ENCODE assay signal across 19 mouse cellular contexts in the genomic region with DNA sequence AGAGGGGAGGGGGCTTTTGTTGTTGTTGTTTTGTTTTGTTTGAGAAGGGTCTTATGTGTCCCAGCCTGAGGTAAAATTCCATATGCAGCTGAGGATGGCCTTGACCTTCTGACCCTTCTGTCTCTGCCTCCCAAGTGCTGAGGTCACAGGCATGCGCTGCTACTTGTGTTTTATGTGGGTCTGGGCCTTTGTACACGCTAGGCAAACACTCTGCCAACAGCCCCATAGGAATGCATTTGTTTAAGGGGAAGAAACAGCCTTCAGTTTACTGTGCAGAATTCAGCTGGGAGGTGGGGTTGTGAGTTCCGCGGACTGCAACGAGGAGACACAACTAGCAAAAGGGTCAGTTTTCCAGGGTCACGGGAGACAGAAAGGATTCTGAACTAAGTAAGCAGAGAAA. TPM values are rescaled to one million over a fixed set of nuclear protein-coding genes. Genes with fewer than 3 reads are reported as not detected.
DNase-seq lines count a peak whose midpoint lies in the region; ATAC-seq and TF ChIP-seq lines count a peak whose summit lies in the region.
"Had no signal": no experiment of that assay in that cellular context is flagged by ENCODE, and none has a peak within 500 bp of the region (broad histone marks: within the 10 kb centered on the region; RNA-seq: fewer than 3 reads in every experiment).

No protein-coding gene starts in this region.

- TF ChIP-seq CTCF in lung, postnatal 0 days (IDR thresholded peaks at IDR 0.05): no peak

- no peak for TF ChIP-seq EP300 in lung, postnatal 0 days (IDR thresholded peaks at IDR 0.05)

- H3K9me3 ChIP-seq in hindbrain, embryonic 12.5 days (replicated peaks): no peaks in the 10 kb centered on the region
- no peaks in the 10 kb centered on the region for H3K9me3 ChIP-seq in hindbrain, embryonic 11.5 days (ENCODE audit: control insufficient read depth, low read length)
- H3K9me3 ChIP-seq in lung, postnatal 0 days (ENCODE audit: low read length): no peaks in the 10 kb centered on the region
- H3K9me3 ChIP-seq in limb, embryonic 15.5 days: no peaks in the 10 kb centered on the region
- H3K9me3 ChIP-seq: heart, embryonic 10.5 days; intestine, embryonic 15.5 days had no signal

- no peaks in the 10 kb centered on the region for H3K27me3 ChIP-seq in hindbrain, embryonic 12.5 days
- H3K27me3 ChIP-seq in hindbrain, embryonic 11.5 days (ENCODE audit: control insufficient read depth, insufficient read depth, low read length): no peaks in the 10 kb centered on the region
- H3K27me3 ChIP-seq in lung, postnatal 0 days (replicated peaks; ENCODE audit: insufficient read depth, low read length): no peaks in the 10 kb centered on the region
- no peaks in the 10 kb centered on the region for H3K27me3 ChIP-seq in limb, embryonic 15.5 days
- H3K27me3 ChIP-seq: intestine, embryonic 15.5 days had no signal

- H3K9ac ChIP-seq in hindbrain, embryonic 12.5 days: no peak overlapping the region
- H3K9ac ChIP-seq in hindbrain, embryonic 11.5 days (ENCODE audit: low read depth, low read length): no peak overlapping the region
- H3K9ac ChIP-seq in lung, postnatal 0 days (replicated peaks; ENCODE audit: low read depth): no peak overlapping the region
- no peak overlapping the region for H3K9ac ChIP-seq in limb, embryonic 15.5 days
- H3K9ac ChIP-seq: intestine, embryonic 15.5 days; liver, postnatal 0 days had no signal

- H3K27ac ChIP-seq in hindbrain, embryonic 12.5 days: 0 out of 2 replicates have a peak overlapping the region, but pooled peaks have one; percentile 9
- H3K27ac ChIP-seq in hindbrain, embryonic 11.5 days (ENCODE audit: low read depth, low read length): no peak overlapping the region
- H3K27ac ChIP-seq in lung, postnatal 0 days (ENCODE audit: low read length): peak overlapping the region; percentile 38; the same call in 1 of the 2 replicates
- H3K27ac ChIP-seq in limb, embryonic 15.5 days: peak overlapping the region; percentile 35
- H3K27ac ChIP-seq: heart, embryonic 10.5 days; intestine, embryonic 15.5 days had no signal

- no peak for DNase-seq in hindbrain, embryonic 11.5 days (ENCODE audit: low spot score)
- DNase-seq in lung, postnatal 0 days (ENCODE audit: low spot score): peak; percentile 16
- no peak for DNase-seq in lung, postnatal 25 days (ENCODE audit: low spot score)
- DNase-seq in embryo, embryonic 10.5 days (ENCODE audit: low spot score): peak; percentile 35
- no peak for DNase-seq in thymus, postnatal 10 days (ENCODE audit: low spot score in 2 of 2)
- DNase-seq in urinary bladder, postnatal 36 days (ENCODE audit: low spot score in 2 of 2): no peak
- DNase-seq: adrenal gland, postnatal 10 days; cerebellum, adult 2 months; gastrocnemius, postnatal 14 days; liver, postnatal 0 days; right cerebral cortex, postnatal 25 days; thymus, adult 2 months had no signal

- ATAC-seq in hindbrain, embryonic 12.5 days (ENCODE audit: low FRiP score): no peak
- ATAC-seq in hindbrain, embryonic 11.5 days (ENCODE audit: low FRiP score): no peak
- peak; percentile 62 for ATAC-seq in lung, postnatal 0 days
- ATAC-seq in limb, embryonic 15.5 days (ENCODE audit: insufficient number of reproducible peaks, low FRiP score, low TSS enrichment, low read depth): no peak
- ATAC-seq: intestine, embryonic 15.5 days; liver, postnatal 0 days had no signal

- WGBS in hindbrain, embryonic 12.5 days: 30% methylated on average over 6 of the region's 6 CpGs
- 35% methylated on average over 6 of the region's 6 CpGs for WGBS in hindbrain, embryonic 11.5 days
- 41% methylated on average over 6 of the region's 6 CpGs for WGBS in lung, postnatal 0 days
- 49% methylated on average over 6 of the region's 6 CpGs for WGBS in limb, embryonic 15.5 days

- H3K36me3 ChIP-seq in hindbrain, embryonic 12.5 days: no peaks in the 10 kb centered on the region
- H3K36me3 ChIP-seq in hindbrain, embryonic 11.5 days (ENCODE audit: control insufficient read depth, insufficient read depth, low read length): no peaks in the 10 kb centered on the region
- no peaks in the 10 kb centered on the region for H3K36me3 ChIP-seq in lung, postnatal 0 days (ENCODE audit: insufficient read depth, low read length)
- no peaks in the 10 kb centered on the region for H3K36me3 ChIP-seq in limb, embryonic 15.5 days
- H3K36me3 ChIP-seq: heart, embryonic 10.5 days; intestine, embryonic 15.5 days had no signal

- H3K4me3 ChIP-seq in hindbrain, embryonic 12.5 days: no peak overlapping the region
- no peak overlapping the region for H3K4me3 ChIP-seq in hindbrain, embryonic 11.5 days (ENCODE audit: low read depth, low read length)
- H3K4me3 ChIP-seq in lung, postnatal 0 days (ENCODE audit: low read depth, low read length): no peak overlapping the region
- no peak overlapping the region for H3K4me3 ChIP-seq in limb, embryonic 15.5 days
- H3K4me3 ChIP-seq: heart, embryonic 10.5 days; intestine, embryonic 15.5 days had no signal

- no peak overlapping the region for H3K4me2 ChIP-seq in hindbrain, embryonic 12.5 days (replicated peaks)
- H3K4me2 ChIP-seq in hindbrain, embryonic 11.5 days (replicated peaks; ENCODE audit: low read depth, low read length): no peak overlapping the region
- H3K4me2 ChIP-seq in lung, postnatal 0 days (replicated peaks; ENCODE audit: low read depth, low read length): no peak overlapping the region
- H3K4me2 ChIP-seq in limb, embryonic 15.5 days: no peak overlapping the region
- H3K4me2 ChIP-seq: intestine, embryonic 15.5 days had no signal

- H3K4me1 ChIP-seq in hindbrain, embryonic 12.5 days: peaks cover 26% of the 10 kb centered on the region
- peaks cover 5% of the 10 kb centered on the region for H3K4me1 ChIP-seq in hindbrain, embryonic 11.5 days (replicated peaks; ENCODE audit: control insufficient read depth, insufficient read depth, low read length)
- H3K4me1 ChIP-seq in lung, postnatal 0 days (ENCODE audit: insufficient read depth, low read depth, low read length): no peaks in the 10 kb centered on the region
- H3K4me1 ChIP-seq in limb, embryonic 15.5 days: peaks cover 42% of the 10 kb centered on the region

RNA-seq across cellular contexts. Expression of gene D630003M21Rik, which starts 1.6 kb away (rescaled TPM):
- 8.2 and 8.9 TPM in 2 replicates for polyA plus RNA-seq in hindbrain, embryonic 12.5 days (2016; fragmentation: Nextera tagmentation; extraction: Ambion mirVana)
- 1.9 and 2.3 TPM in 2 replicates for polyA plus RNA-seq in hindbrain, embryonic 11.5 days (2014; fragmentation: Nextera tagmentation; extraction: Ambion mirVana)
- 0.85 and 0.87 TPM in 2 replicates for polyA plus RNA-seq in lung, postnatal 0 days (2015; fragmentation: Nextera tagmentation; extraction: Ambion mirVana)
- polyA plus RNA-seq in limb, embryonic 15.5 days (2015; fragmentation: Nextera tagmentation; extraction: Ambion mirVana): 12.0 and 12.2 TPM in 2 replicates

RNA-seq across cellular contexts. Expression of gene Bpi, which starts 27.3 kb away (rescaled TPM):
- polyA plus RNA-seq in hindbrain, embryonic 12.5 days (2016; fragmentation: Nextera tagmentation; extraction: Ambion mirVana): not detected in 2 replicates
- not detected in 2 replicates for polyA plus RNA-seq in hindbrain, embryonic 11.5 days (2014; fragmentation: Nextera tagmentation; extraction: Ambion mirVana)
- not detected in 2 replicates for polyA plus RNA-seq in lung, postnatal 0 days (2015; fragmentation: Nextera tagmentation; extraction: Ambion mirVana)
- polyA plus RNA-seq in limb, embryonic 15.5 days (2015; fragmentation: Nextera tagmentation; extraction: Ambion mirVana): not detected in 2 replicates
- polyA plus RNA-seq: cerebellum, adult 2 months; cortical plate, adult 2 months; heart, embryonic 10.5 days; intestine, embryonic 15.5 days; large intestine, adult 2 months; limb, embryonic 11.5 days; liver, postnatal 0 days had no signal

Comparison
In these comparisons a context has a peak if more than half of its experiments do, and no peak if none do; other contexts are left out.
1. DNase-seq: peak in lung, postnatal 0 days (single experiment) and embryo, embryonic 10.5 days (single experiment); none in hindbrain, embryonic 11.5 days (single experiment), lung, postnatal 25 days (single experiment), thymus, postnatal 10 days (0 of 2) and urinary bladder, postnatal 36 days (0 of 2).